Mouse (Mus musculus): ENCODE measurements around the gene Galnt16.

DNA sequence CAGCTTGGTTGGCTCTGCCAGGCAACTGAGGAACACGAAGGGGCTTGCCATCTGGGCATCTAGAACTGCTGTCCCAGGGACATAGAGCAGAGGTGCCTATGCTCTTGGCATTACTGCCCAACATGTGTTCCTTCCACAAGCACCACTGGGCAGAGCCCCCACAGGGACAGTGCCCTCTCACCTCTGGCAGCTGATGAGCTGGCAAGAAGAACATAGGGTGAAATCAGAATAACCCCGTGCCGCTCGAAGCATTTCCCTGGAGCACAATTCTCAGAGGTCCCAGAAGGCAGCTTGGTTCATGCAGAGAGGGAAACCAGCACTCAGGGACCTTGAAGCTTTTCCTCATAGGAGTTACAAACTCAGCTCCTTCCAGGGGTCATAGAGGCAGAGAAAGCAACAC, 76.7 kb downstream of the Galnt16 start:
- TF ChIP-seq CTCF (IDR thresholded peaks at IDR 0.05; ENCODE audit: low read depth) (no peak), EP300 (IDR thresholded peaks at IDR 0.05; ENCODE audit: low read depth) (no peak)

Measured in heart, postnatal 0 days (tissue).